Mouse (Mus musculus) stomach, postnatal 0 days (tissue): ENCODE measurements around the gene Coa7.
A peak's percentile ranks its signal among the peaks of the same experiment; 100 is the strongest.

Experiments used
- CTCF ChIP-seq: IDR thresholded peaks from 2 replicates; pipeline ENCODE4 v1.5.1; 2016; ENCODE audit warnings: antibody characterized with exemption, low read depth, mild to moderate bottlenecking, moderate library complexity
- EP300 ChIP-seq: optimal IDR thresholded peaks from 2 replicates; pipeline ENCODE3; 2016; ENCODE audit warnings: antibody characterized with exemption

DNA sequence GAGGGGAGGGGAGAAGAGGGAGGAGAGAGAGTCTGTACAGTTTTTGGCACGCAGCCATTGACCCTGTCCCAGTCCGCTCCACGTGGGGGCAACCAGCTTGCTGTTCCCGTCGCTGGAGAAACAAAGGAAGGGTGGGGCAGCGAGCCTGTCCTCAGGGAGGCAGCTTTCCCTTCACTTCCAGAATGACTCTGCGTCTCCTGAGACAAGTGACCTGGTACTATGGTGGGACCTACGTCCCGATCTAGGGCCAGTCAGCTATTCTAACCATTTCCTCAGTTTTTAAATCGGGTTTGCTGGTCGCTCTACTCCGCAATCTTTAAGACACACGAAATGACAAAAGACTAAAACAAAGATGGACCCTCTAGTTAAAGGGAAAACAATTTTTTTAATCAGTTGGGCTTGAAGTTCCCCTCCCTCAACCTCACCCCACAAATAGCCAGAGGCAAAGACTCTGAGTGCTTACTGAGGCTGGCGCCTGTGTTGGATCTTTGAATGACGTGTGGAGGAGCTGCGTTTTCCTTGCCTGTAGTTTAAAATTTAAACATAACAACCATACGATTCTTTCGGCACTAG, 59.8 kb downstream of the Coa7 start:
- TF ChIP-seq CTCF, result peak; percentile 56
- no peak for TF ChIP-seq EP300
